Mouse (Mus musculus): ENCODE data around the gene 1700010I14Rik. TPM values are rescaled to one million over a fixed set of nuclear protein-coding genes. Genes with fewer than 3 reads are reported as not detected.

1700010I14Rik gene
- polyA plus RNA-seq, 2 experiments from 2014 or later: 7.0 to 7.8 TPM

DNA sequence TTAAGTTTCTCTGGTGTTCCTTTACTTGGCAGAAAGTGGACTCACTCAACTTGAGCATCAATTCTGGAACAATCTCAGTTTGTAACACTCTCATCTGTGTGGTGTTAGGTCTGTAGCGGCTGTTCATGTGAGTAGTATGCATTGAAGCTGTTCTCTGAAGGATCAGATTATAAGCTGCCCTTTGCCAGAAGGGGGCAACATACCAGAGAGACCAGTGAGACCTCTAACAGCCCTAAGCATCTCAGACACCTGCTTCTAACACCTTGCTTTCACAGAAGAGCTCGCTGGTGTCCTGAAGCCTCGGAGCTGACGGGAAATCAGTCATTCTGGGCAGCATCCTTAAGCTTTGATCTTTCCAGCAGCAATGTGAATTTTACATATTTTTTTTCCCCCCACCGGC lies 42.0 kb downstream of the 1700010I14Rik start:
- no peak for ATAC-seq

GRCm38 (mm10) chr17:9031241-9032141 lies 43.4 kb downstream of the 1700010I14Rik start:
- peak; percentile 79 for ATAC-seq

DNA sequence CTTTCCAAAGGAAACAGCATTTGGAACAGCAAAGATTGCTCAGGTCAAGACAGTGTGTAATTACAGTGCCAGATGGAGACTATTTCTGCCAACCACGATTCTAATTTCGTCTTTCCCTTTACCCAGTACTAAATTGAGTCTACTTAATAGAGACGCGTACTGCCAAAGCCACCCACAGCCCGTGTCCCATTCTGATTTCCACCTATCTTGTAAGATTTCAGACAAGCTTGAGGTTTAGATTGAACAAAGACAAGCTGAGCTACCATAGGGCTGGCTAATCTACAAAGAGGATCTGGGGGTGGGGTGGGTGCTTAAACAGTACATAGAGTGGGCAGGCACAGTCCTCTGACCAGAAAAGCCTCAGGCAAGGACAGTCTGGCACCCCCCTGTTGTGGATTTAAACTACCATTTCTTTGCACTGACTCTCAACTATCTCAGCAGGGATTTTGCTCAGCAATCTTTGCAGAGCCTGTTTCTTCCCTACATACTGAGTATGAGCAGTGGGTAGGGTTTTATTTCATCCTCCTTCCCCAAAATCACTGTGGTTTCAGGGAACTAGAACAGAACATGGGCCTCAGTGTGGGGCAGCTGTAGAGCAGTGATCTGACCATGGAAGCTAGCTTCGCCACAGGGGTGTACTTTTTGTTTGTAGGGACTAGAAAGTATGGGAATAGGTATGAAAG lies 44.4 kb downstream of the 1700010I14Rik start:
- no peak for ATAC-seq

DNA sequence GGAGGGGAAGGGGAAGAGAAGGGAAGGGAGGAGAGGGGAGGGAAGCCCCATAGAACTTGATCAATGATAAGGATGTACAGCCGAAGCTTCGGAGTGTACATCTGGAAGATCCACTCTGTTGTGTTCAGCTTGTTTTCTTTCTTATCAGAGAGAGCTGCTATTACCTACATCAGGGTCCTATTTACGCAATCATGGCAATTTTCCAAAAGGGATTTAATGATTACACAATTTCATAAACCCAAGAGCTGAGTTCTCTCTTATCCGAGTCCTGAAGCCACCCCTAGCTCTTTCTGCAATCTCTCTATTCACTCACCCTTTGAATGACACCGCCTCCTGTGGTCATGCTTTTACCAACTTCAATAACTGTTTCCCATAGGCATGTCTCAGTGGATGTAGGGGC lies 45.4 kb downstream of the 1700010I14Rik start:
- no peak for ATAC-seq

GRCm38 (mm10) chr17:9035561-9036348 lies 47.6 kb downstream of the 1700010I14Rik start:
- ATAC-seq: no peak

- ATAC-seq: no peak
These were observed 54.6 kb downstream of the 1700010I14Rik start for GRCm38 (mm10) chr17:9042723-9043122.

DNA sequence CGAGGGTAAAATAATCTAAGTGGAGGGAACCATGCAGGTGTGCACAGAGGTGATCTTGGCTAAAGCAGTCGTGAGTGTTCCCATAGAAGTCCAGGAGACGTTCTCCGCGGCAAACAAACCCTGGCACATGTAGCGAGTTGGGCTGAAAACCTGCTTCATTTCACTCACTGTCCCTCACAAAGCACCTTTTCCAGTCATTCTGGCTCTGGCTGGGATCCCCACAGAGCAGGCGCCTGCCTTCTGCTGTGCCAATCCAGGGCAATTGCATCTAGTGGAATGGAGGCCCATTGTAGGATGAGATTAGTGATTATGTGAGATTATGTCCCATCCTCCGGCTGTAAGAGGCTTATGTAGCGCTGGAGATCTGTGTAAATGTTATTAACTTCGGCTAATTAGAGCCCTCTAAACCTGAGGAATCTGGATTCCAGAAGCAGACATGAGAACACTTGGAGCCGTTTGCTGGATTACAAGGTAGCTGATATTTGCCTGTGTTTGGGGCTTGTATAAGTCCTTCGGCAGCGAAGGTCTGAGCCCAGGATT lies 64.4 kb downstream of the 1700010I14Rik start:
- no peak for ATAC-seq

GRCm38 (mm10) chr17:9059360-9059932 lies 71.3 kb downstream of the 1700010I14Rik start:
- ATAC-seq: no peak
